Mouse (Mus musculus) kidney, embryonic 14.5 days (tissue): ENCODE measurements around the gene Thoc3. TPM values are rescaled to one million over a fixed set of nuclear protein-coding genes. Genes with fewer than 3 reads are reported as not detected.

Experiments
- ATAC-seq: fragments of 200-750 bp; cut with Nextera tagmentation; 2 replicates; pipeline ENCODE4 v1.8.0; 2017; ENCODE audit warnings: moderate number of reproducible peaks, mild to moderate bottlenecking, moderate TSS enrichment, moderate library complexity; ENCODE audit not compliant: low FRiP score, low TSS enrichment
- H3K27ac ChIP-seq: fragments of 300-500 bp; sonication (generic); 2 replicates; pipeline ENCODE4 v1.5.1; 2014; ENCODE audit warnings: low read depth, mild to moderate bottlenecking, low read length, moderate library complexity, mixed read lengths
- H3K27me3 ChIP-seq: fragments of 300-500 bp; sonication (generic); 2 replicates; pipeline ENCODE4 v1.6.1; 2014; ENCODE audit warnings: mild to moderate bottlenecking, low read length; ENCODE audit not compliant: control insufficient read depth, insufficient read depth
- H3K36me3 ChIP-seq: fragments of 300-500 bp; sonication (generic); 2 replicates; pipeline ENCODE4 v1.6.1; 2014; ENCODE audit warnings: low read length, mixed read lengths; ENCODE audit not compliant: control insufficient read depth, insufficient read depth
- H3K4me1 ChIP-seq: fragments of 300-500 bp; sonication (generic); 2 replicates; pipeline ENCODE4 v1.6.1; 2014; ENCODE audit warnings: low read length, mixed read lengths; ENCODE audit not compliant: control insufficient read depth, insufficient read depth
- H3K4me2 ChIP-seq: fragments of 300-500 bp; sonication (generic); replicated peaks from 2 replicates; pipeline ENCODE4 v1.6.1; 2014; ENCODE audit warnings: low read depth, mild to moderate bottlenecking, low read length
- H3K4me3 ChIP-seq: fragments of 300-500 bp; sonication (generic); 2 replicates; pipeline ENCODE4 v1.5.1; 2014; ENCODE audit warnings: mild to moderate bottlenecking, low read length
- H3K9ac ChIP-seq: fragments of 300-500 bp; sonication (generic); 2 replicates; pipeline ENCODE4 v1.6.1; 2014; ENCODE audit warnings: low read depth, mild to moderate bottlenecking, low read length, moderate library complexity
- H3K9me3 ChIP-seq: fragments of 300-500 bp; sonication (generic); 2 replicates; pipeline ENCODE4 v1.6.1; 2016; ENCODE audit warnings: low read length; ENCODE audit not compliant: control insufficient read depth
- WGBS: fragments of 180-500 bp; shearing (Covaris S2); extraction: QIAGEN DNeasy Blood & Tissue Kit; methylation state at CpG from one replicate; pipeline ENCODE4 v1.1.7; 2014; 5-methylcytosine and 5-hydroxymethylcytosine counted together
- polyA plus RNA-seq: library from polyadenylated mRNA; unstranded; fragments of >200 nt; fragmentation: Nextera tagmentation; extraction: Ambion mirVana; gene quantifications from 2 replicates; pipeline ENCODE4 v1.2.1, GENCODE M21; 2014

Gene Thoc3
- polyA plus RNA-seq, 1 experiment from 2014 or later = 142 TPM

- Histone ChIP-seq H3K4me1 (peaks cover 4% of the 10 kb centered on the region; the same call in 1 of the 2 replicates), H3K9me3 (no peaks in the 10 kb centered on the region), H3K36me3 (no peaks in the 10 kb centered on the region), H3K4me2 (no peak overlapping the region), H3K27me3 (no peaks in the 10 kb centered on the region), H3K4me3 (no peak overlapping the region), H3K9ac (no peak overlapping the region), H3K27ac (no peak overlapping the region)
- WGBS = 87% methylated on average over 3 of the region's 3 CpGs
- no peak for ATAC-seq
Observed at GRCm38 (mm10) chr13:54411656-54412055, 57.0 kb downstream of the Thoc3 start.

Other genes with a start within 250 kb of the Thoc3 start
- 4.5 and 6.4 TPM in 2 replicates for gene Cplx2, start 97.5 kb downstream of the Thoc3 start, polyA plus RNA-seq
- 14.0 and 17.9 TPM in 2 replicates for gene Simc1, start 34.9 kb upstream of the Thoc3 start, polyA plus RNA-seq
- 96.7 and 158 TPM in 2 replicates for gene 4833439L19Rik, start 96.6 kb upstream of the Thoc3 start, polyA plus RNA-seq
- 29.7 and 33.5 TPM in 2 replicates for gene Arl10, start 106.2 kb upstream of the Thoc3 start, polyA plus RNA-seq
- 78.6 and 88.6 TPM in 2 replicates for gene Nop16, start 121.2 kb upstream of the Thoc3 start, polyA plus RNA-seq
- 203 and 224 TPM in 2 replicates for gene Higd2a, start 121.4 kb upstream of the Thoc3 start, polyA plus RNA-seq
- 36.3 TPM in 2 replicates for gene Cltb, start 142.5 kb upstream of the Thoc3 start, polyA plus RNA-seq
- gene Faf2, start 152.9 kb upstream of the Thoc3 start, polyA plus RNA-seq = 87.5 and 126 TPM in 2 replicates
- 74.0 and 92.7 TPM in 2 replicates for gene Rnf44, start 225.1 kb upstream of the Thoc3 start, polyA plus RNA-seq
- 1.2 and 1.9 TPM in 2 replicates for gene Cdhr2, start 232.6 kb upstream of the Thoc3 start, polyA plus RNA-seq